Mouse (Mus musculus) layer of hippocampus, postnatal 14 days (tissue): ENCODE results near the gene Dtx1. TPM values are rescaled to one million over a fixed set of nuclear protein-coding genes. Genes with fewer than 3 reads are reported as not detected.

ENCODE experiments used
- DNase-seq, 2 experiments: peaks; one replicate each; pipeline ENCODE4 v3.0.0; 2021 to 2022; ENCODE audit warnings: low spot score in 2 of 2, mixed read lengths in 1 of 2
- total RNA-seq, 2 experiments: library from RNA; stranded (reverse); gene quantifications; 2 replicates each; pipeline ENCODE4 v1.2.3; 2021

Gene Dtx1
- total RNA-seq, 2 experiments from 2014 or later = 70.5 to 74.2 TPM

- DNase-seq = no peak
These were observed 5.2 kb downstream of the Dtx1 start for GRCm38 (mm10) chr5:120706541-120706940.

DNA sequence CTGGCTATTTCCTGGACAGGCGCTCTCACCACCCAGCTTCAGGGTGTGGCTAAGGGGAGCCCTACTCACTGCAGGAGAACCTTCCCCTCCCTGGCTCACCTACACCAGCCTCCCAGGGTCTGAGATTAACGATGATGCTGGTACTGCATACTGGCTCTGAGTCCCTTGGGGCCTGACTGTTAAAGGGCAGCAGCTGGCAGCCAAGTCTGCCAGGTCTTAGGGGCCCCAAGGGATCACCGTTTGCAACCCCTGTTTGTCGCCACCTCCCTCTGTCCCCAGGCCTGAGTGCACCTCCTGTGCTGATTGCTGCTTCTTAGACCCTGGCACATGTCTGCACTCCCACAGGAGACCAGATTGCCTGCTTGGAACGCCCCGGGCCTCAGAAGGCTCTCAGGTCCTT, 7.3 kb downstream of the Dtx1 start:
- no peak for DNase-seq

- DNase-seq = no peak
These were observed 8.1 kb downstream of the Dtx1 start for GRCm38 (mm10) chr5:120703660-120704059.

DNA sequence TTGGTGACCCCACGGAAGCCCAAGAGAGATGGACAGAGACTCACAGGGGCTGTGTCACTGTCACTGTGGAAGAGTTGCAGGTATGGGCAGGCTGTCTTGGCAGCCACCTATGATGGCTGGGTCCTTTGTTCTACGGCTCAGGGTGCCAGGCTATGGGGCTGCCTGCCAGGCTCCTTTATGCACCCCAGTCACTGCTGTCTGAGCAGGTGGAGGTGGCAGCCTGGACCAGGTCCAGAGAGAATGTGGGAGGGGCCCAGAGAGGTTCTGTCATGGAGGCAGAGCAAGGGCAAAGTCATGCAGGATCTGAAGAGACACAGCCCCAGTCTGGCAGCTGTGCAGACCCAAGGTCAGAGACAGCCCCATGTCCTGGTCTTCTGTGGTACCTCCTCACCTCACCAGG, 8.8 kb downstream of the Dtx1 start:
- DNase-seq = no peak

DNA sequence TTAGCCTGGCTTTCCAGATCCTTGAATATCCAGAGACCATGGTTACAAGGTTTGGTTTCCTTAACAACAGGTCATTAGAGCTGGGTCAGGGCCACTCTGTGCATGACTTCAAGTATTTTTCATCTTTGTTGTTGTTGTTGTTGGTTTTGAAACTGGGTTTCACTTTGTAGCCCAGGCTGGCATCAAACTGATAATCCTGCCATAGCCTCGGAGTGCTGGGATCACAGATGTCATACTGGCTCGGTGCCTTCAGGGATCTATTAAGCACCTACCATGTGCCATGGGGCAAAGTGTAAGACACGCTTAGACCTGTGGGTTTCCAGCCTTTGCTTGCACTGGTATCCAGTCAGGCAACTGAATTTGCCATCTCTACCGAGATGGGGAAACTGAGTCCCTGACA, 9.3 kb downstream of the Dtx1 start:
- no peak for DNase-seq

DNA sequence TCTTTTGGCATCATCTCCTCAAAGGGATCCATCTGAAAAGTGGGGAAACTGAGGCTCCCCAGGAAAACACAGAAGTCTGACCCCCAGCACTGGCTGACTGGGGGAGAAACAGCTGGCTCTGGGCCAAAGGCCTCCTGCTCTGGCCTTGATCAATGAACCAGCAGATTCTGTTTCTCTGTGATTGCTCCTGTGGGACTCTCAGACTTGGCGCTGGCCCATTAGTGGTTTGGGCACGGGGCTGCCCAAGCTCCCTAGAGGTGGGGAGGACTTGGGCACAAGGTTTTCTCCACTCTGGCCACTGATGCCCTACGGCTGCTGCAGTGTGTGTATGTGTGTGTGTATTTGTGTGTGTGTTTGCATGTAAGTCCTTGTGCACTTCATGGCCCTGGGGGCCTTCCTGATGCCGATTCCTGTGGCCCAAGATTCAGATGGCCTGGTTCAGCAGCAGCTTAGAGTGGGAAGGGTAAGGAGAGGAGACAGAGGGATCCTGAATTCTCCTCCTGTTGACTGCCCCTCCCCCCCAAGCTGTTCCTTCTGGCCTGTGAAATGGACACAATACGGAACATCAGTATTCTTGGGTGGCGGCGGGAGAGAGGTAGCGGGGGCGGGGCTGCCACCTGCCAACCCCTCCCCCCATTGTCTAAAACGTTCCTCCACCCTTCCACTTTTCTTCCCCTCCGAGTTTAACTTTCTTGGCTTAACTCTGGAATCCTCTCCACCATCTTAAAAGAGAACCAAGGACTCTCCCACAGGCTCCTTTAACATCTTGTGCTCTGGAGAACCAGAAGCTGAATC, 10.5 kb downstream of the Dtx1 start:
- no peak for DNase-seq

DNA sequence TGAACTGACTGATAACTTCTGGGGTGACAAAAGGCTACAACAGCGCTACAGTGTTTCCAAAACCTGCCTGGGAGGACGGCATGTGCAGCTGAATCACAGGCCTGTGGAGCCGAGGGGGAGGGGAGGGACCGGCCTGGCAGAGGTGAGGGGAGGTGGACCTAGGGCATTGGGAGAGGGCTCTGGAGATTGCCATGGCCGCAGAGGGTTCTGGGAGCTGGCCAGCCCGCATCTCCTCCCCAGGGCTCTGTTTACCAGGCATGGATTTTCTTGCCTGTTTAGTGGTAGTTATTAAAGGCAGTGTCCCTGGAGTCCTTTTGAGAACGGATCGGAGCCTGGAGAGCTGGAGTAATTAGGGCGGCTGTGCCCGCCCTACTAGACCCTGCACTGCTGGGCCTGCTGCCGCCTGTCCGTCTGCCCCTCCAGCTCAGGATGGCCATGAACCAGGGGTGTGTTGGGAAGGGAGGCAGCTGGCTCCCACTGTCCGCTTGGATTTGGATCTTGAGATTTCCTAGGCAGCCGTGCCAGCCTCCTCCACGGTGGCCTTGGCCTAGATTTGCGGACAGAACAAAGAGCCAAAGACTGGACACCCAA, 12.8 kb downstream of the Dtx1 start:
- DNase-seq = peak in 1 of 2 experiments; percentile 67

DNA sequence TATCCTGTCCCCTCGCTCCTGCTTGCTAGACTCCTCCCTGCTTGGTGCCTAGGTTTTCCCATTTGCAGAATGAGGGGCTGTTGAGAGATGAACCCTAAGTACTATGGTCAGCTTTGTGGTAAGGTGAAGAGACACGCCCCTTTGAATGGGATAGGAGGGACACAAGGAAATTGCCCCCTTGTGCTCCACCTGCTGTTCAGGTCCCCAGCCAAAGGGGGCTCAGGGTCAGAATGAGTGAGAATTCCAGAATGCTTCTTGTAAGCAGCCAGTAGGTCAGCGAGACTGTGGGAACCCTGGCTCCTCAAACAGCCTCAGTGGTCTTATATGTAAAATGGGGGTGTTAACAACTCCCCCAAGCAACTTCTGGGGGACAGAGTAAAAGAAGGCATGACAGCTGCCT, 13.5 kb downstream of the Dtx1 start:
- DNase-seq = no peak

DNA sequence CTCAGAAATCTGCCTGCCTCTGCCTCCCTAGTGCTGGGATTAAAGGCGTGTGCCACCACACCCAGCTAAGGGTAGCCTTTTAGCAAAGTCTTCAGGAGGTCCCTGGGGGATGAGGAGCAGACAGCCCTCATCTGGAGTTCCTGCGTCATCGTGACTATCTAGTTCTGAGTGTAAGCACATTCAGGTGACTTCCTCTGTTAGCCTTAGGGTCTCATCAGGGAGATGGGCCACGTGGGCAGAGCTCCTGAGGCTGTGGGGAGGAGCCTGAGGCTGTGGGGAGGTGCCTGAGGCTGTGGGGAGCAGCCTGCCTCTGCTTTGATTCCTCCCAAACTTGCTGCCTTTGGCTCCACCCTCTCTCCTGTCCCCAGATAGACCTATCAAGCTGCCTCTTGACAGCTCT, 14.9 kb downstream of the Dtx1 start:
- DNase-seq = no peak

- DNase-seq = no peak
These were observed 15.5 kb downstream of the Dtx1 start for GRCm38 (mm10) chr5:120696057-120696743.

- no peak for DNase-seq
These were observed 17.0 kb downstream of the Dtx1 start for GRCm38 (mm10) chr5:120694695-120695074.

GRCm38 (mm10) chr5:120693931-120694694, 17.6 kb downstream of the Dtx1 start:
- no peak for DNase-seq

DNA sequence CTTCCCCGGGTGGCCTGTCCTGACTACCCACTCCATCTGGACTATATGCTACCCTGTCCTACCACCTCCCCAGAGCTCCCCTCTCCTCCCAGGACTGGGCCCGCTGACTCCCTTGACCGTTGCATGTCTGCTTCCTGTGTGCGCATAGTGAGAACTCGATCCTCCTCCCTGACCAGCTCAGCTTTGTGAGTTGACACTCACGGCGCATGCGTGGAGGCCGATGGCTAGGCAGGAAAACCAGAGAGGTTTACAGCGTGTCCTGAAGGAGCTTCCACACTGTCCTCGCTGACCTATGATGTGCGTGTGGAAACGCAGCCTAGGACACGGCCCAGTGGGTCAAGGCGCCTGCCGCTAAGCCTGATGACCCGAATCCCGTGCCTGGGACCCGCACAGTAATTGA, 19.7 kb downstream of the Dtx1 start:
- DNase-seq = no peak

GRCm38 (mm10) chr5:120690417-120690816, 21.3 kb downstream of the Dtx1 start:
- DNase-seq = no peak

DNA sequence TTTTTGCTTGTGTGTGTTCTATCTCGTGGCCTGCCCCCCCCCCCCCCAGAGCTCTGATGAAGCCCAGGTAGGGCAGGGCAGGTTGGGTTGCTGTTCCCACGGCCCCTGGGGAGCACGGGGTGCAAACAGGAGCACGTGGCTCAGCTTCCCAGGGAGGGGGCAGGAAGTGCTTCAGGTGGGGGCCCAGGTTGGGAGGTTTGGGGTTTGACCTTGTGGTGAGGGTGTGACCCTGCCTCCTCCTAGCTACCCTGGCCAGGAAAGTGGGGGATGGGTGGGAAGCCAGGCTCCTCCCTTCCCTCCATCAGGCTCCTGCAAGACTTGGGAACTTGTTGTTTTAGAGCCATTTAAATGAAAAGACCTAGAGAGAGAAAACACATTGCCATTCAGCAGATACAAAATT, 23.3 kb downstream of the Dtx1 start:
- DNase-seq = no peak

DNA sequence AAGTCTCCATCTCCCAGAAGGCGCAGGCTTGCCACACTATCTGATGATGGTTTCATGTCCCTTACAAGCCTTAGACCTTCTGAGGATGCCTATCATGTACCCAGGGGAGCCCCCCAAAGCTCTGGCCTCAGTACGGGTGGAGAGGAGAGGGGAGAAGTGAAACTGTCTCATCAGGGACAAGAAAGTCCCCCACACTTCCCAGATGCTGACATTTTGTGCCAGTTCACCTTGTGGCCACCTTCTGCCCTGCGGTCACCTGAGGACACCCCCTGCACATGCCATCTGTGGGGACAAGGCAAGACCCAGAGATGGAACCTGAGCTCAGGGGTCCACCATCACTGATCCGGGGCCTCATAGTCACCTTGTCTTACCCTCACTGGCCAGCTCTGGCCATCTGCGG, 23.8 kb downstream of the Dtx1 start:
- DNase-seq = no peak

DNA sequence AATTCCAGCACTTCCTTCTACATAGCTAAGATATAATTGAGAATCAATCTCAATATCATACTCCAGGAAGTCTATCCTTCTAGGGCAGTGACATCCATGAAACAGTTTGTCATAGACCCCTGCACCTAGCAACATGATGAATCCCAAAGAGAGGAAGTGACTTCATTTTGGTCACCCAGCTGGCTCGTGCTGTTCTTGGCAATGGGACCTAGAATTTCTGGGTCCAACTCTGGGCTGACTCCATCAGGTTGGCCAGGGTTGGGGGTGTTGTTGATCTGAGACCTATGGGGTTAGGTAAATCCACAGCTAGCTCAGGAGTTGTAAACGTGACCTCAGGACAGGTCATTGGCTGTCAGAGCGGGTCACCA, 24.3 kb downstream of the Dtx1 start:
- no peak for DNase-seq

DNA sequence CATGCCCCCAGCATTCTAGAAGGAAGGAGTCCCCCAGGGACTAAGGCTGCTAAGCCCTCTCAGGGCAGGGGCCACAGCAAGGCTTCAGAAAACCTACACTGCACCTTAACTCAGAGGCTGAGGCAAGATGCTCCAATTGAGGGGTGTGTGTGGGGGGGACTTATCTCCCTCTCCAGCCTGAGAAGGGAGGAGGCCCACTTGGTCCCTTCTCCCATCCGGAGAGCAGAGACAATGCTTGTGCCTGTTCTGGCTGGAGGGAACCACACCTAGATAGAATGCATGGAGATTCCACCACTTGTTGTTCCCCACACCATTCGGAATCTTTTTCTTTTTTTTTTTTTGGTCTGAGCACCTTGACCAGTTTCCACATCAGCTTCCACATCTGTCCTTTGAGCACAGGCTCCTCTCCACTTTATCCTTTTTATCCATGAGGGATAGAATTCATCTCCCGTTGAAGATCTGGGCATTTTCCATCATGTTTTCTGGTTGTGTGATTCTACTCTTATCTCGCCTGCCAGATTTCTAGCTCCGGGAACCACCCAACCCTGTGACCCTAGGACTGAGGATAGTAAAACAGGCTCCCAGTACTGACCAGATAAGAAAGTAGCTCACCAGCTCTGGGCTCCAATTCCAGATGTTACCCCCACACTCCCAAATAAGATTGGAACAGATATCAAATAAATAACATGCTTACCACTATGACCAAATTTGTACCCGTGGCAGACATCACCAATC, 24.8 kb downstream of the Dtx1 start:
- DNase-seq = no peak

- DNase-seq = no peak
These were observed 26.0 kb downstream of the Dtx1 start for GRCm38 (mm10) chr5:120685678-120686077.

DNA sequence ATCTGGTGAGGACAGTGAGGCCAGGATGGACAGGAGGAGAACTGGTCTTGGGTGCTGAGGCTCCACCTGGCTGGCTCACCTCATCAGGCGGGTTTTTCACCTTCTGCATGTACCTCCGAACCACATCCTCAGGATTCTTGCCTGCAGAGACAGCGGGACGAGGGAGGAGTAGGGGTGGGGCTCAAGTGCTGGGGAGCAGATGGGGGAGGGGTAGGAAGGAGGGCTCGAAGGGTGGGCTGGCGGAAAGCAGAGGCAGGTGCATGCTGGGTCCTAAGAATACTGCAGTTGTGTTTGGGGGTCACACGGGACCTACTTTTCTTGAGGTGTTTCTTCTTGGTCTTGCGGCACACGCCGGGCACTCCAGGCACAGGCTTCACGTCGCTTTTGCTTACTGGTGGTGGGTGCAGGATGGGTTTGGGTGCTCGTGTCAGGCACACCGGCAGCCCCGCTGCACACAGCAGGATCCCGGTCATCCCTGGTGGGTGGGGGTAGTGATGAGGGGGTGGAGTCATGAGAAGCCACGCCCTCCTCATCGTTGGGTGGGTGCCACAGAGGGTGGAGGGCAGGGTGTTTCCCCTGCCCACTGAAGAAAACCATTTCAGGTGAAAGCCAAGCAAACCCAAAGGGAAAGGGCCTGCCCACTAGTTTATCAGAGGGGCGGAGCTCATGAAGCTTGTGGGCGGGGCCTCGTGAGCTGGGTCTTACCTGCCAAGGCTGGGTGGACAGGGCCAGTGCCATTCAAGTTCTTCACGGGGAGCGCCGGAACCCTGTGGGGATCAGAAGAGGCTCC, 28.6 kb downstream of the Dtx1 start:
- no peak for DNase-seq
